Mouse (Mus musculus) urinary bladder, adult 2 months (tissue): ENCODE results near the gene Hunk. TPM values are rescaled to one million over a fixed set of nuclear protein-coding genes. Genes with fewer than 3 reads are reported as not detected.

Experiments used
- DNase-seq: peaks from one replicate; pipeline ENCODE4 v3.0.0; 2022; ENCODE audit warnings: low spot score
- polyA plus RNA-seq: library from polyadenylated mRNA; depleted of rRNA; stranded (reverse); fragments of >200 nt; gene quantifications from 2 replicates; pipeline ENCODE4 v1.2.3, GENCODE M21; 2012

Hunk gene
- polyA plus RNA-seq, 1 experiment = 3.2 TPM

- no peak for DNase-seq
Measured at GRCm38 (mm10) chr16:90500809-90501208, 115.0 kb downstream of the Hunk start.

- DNase-seq = no peak
Measured at GRCm38 (mm10) chr16:90505252-90505651, 119.4 kb downstream of the Hunk start.

- DNase-seq = no peak
Measured at GRCm38 (mm10) chr16:90505680-90506079, 119.9 kb downstream of the Hunk start.

- no peak for DNase-seq
Measured at GRCm38 (mm10) chr16:90511551-90512296, 125.9 kb downstream of the Hunk start.

GRCm38 (mm10) chr16:90517041-90517440, 131.2 kb downstream of the Hunk start:
- no peak for DNase-seq

- no peak for DNase-seq
Measured at GRCm38 (mm10) chr16:90518232-90518631, 132.4 kb downstream of the Hunk start.

DNA sequence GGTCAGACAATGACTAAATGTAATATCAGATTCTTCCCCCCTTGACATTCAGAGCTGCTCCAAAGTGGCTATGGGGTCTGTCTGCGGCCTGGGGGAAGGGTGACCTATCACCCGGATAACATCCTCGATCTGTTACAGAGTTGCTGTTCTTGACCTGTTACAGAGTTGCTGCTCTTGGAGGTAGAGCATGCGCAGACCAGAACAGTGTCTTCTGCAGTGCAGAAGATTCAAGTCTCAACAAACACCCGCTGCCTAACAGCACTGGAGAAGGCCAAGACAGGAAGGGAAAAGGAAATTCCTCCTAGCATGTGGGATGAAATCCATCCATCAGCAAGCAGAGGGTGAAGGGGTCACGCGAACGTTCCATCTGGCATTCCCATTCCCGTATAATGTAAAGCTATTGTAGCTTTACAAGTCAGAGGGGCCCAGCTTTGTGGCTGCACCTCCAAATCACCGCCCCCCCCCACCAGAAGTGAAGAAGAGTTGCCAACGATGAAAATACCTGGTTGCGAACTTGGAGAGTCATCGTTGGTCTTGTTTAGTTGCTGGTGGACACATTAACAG, 133.0 kb downstream of the Hunk start:
- no peak for DNase-seq

DNA sequence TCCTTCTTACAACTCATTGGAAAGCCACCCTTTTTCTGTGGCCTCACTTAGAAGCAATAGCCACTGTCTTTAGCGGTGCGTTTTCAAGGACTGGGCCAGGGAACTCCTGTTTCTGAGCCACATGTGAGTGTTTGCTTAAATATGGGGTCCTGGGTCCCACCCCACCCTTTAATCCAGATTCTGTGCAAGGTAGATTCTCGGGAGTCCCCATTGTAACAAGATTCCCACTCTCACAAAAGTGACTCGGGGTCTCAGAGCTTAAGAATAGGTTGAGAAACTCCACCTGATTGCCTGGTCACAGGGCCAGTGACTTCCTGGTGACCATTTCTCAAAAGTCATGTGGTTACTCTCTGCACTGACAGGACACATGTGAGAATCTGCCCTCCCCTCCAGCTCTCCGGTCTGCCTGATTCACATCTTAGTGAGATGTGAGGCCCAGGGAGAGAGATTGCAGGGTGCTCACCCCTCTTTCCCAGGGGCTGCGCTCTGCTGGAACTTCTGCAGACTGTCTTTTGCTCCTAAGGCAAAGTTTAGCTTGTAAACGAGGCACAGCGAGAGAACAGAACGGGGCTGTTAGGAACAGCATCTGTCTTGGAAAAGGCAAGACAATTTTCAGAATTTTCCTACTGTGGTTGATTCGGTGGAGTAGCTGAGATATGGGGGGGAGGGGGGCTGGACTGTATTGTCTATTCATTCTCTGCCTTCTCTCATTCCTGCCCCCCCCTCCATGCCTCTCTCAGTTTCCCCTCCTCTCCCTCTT, 135.6 kb downstream of the Hunk start:
- no peak for DNase-seq

- DNase-seq = no peak
Measured at GRCm38 (mm10) chr16:90521951-90522255, 136.1 kb downstream of the Hunk start.

DNA sequence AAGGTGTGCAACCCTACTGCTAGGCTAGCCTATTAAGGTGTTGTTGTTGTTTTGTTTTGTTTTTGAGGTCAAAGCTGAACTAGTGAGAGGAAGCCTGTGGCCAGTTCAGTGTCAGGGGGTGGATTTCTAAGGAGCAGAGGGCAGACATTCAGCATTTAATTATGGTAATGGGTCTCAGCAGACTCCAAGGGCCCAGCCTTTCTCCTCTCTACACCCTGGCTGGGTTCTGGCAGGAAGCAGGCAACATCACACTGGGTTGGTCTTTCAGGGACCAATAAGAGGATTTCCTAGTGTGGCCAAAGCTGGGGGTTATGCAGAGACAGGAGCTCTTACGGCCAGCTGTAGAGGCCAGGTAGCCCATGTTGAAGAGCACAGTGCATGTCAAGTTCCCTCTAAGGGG, 136.8 kb downstream of the Hunk start:
- DNase-seq = no peak

GRCm38 (mm10) chr16:90523373-90523772, 137.6 kb downstream of the Hunk start:
- no peak for DNase-seq

GRCm38 (mm10) chr16:90523894-90524293, 138.1 kb downstream of the Hunk start:
- DNase-seq = no peak

- no peak for DNase-seq
Measured at GRCm38 (mm10) chr16:90524393-90524792, 138.6 kb downstream of the Hunk start.

- DNase-seq = no peak
Measured at GRCm38 (mm10) chr16:90533119-90533673, 147.4 kb downstream of the Hunk start.

DNA sequence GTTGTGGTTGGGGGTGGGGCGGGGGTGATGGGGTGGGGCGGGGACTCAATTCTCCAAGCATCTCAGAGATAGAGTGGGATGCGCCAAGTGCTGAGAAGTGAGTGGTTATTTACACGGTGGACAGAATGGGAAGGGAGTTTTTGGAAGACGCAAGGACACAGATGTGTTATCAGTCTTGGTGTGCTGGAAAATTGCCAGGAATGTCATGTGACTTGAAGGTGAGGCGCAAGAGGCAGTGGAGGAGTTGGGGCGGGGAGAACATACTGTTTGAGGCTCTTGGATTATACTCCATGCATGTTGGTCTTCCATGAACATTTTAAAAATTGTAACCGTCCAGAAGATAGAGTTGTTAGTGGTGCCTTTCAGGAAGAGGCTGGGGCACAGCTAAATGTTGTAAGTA, 148.8 kb downstream of the Hunk start:
- no peak for DNase-seq

GRCm38 (mm10) chr16:90538926-90539325, 153.1 kb downstream of the Hunk start:
- no peak for DNase-seq

- no peak for DNase-seq
Measured at GRCm38 (mm10) chr16:90541191-90541590, 155.4 kb downstream of the Hunk start.

- DNase-seq = no peak
Measured at GRCm38 (mm10) chr16:90542383-90542782, 156.6 kb downstream of the Hunk start.

DNA sequence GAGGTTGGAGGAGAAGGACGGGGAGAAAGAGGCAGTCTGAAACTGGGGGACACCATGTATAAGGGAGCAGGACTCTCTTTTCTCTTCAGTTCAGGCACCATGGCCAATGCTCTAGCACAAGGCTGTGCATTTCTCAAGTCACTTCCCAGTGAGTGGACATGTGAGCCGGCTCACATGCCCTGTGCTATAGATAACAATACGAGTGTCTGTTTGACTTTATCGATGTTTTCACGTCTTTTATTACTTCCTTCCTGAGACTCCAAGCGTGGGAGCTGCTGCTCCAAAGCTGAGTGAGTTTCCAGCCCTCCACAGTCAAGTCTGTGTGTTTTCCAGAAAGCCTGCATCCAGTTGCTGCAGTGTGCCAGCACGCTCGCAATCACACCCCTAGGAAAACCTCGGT, 158.4 kb downstream of the Hunk start:
- no peak for DNase-seq

DNA sequence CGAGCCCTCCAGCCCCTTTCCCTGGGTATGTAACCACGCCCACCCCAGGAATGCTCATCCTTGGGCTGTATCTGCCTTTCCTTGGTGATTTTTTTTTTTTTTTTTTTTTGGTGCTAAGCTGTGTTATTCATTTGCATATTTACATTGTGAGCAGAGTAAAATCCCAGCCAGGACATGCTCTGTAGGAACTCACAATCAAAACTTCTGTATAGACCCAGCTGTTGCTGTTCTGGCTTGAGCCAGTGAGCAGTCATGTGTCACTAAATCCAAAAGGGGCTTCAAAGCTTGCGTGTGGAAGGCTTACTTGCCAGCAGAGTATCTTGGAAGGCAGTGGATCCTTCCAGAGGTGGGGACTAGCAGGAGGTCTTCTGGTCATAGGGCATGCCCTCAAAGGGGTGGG, 159.7 kb downstream of the Hunk start:
- no peak for DNase-seq

DNA sequence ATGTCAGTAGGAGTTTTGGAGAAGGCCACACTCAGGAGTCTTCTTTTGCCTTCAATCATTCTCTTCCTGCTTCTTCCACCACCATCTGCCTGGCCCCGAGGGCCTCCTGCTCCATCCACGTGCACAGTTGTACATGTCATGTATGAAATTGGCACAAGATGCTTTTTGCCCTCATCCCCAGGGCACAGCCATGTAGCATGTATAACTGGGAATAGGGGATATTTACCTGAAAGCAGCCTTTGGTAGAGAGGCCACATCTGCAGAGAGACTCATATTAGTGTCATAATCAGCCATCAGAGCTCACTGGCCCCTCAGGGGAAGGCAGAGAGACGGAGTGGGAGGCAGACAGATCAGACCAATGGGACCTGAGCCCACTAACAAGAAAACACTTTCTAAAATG, 160.8 kb downstream of the Hunk start:
- DNase-seq = no peak

DNA sequence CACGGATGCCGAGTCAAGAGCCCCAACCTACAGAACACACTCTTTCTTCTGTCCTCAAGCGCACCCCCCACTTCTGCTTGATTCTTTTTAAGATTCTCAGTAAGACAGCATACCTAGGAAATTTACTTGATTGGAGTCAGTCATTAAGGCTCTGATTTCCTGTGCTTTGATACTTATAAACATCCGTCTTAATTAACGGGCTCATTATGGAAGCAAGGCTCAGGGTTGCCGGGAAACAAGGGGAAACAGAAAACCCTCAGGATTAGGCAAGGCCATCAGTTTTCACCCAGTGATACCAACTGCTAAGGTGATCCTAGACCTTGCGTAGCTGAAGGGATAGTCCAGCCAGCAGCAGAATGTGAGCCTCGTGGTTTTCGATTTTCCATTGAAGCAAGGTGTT, 162.2 kb downstream of the Hunk start:
- no peak for DNase-seq
